Mouse (Mus musculus) right cerebral cortex, postnatal 4 days (tissue): ENCODE measurements at regions not wholly inside any gene's neighbourhood (a gene's known extent, or its start where the extent isn't known, plus 50 kb on each side); places are given as distances from the start of the nearest gene placed in this dataset.

Experiments used
- DNase-seq: peaks from one replicate; pipeline ENCODE4 v3.0.0-alpha.2; 2022

GRCm38 (mm10) chr10:115664567-115664966 lies 77.0 kb upstream of the Lgr5 start:
- DNase-seq: peak; percentile 9

GRCm38 (mm10) chr10:115676661-115677060 lies 89.1 kb upstream of the Lgr5 start:
- DNase-seq: no peak

GRCm38 (mm10) chr10:115681115-115681514 lies 93.5 kb upstream of the Lgr5 start:
- DNase-seq: no peak

- DNase-seq: no peak
Measured at GRCm38 (mm10) chr10:115691939-115692338, 104.4 kb upstream of the Lgr5 start.

- no peak for DNase-seq
Measured at GRCm38 (mm10) chr10:115693986-115694833, 106.6 kb upstream of the Lgr5 start.

GRCm38 (mm10) chr10:115702358-115702757 lies 114.3 kb upstream of the Tspan8 start:
- no peak for DNase-seq

GRCm38 (mm10) chr10:115708623-115709022 lies 108.0 kb upstream of the Tspan8 start:
- no peak for DNase-seq

- DNase-seq: no peak
Measured at GRCm38 (mm10) chr10:115713896-115714295, 102.7 kb upstream of the Tspan8 start.

GRCm38 (mm10) chr10:115716178-115716577 lies 100.5 kb upstream of the Tspan8 start:
- DNase-seq: no peak

GRCm38 (mm10) chr10:115717064-115717463 lies 99.6 kb upstream of the Tspan8 start:
- no peak for DNase-seq

- DNase-seq: no peak
Measured at GRCm38 (mm10) chr10:115722589-115722988, 94.0 kb upstream of the Tspan8 start.

- no peak for DNase-seq
Measured at GRCm38 (mm10) chr10:115742634-115743347, 73.8 kb upstream of the Tspan8 start.

GRCm38 (mm10) chr10:115749844-115750243 lies 66.8 kb upstream of the Tspan8 start:
- DNase-seq: no peak

GRCm38 (mm10) chr10:115750250-115750649 lies 66.4 kb upstream of the Tspan8 start:
- no peak for DNase-seq

GRCm38 (mm10) chr10:115758667-115759066 lies 58.0 kb upstream of the Tspan8 start:
- DNase-seq: no peak
